Mouse (Mus musculus) heart, embryonic 10.5 days (tissue): ENCODE results near the gene Edrf1. TPM values are rescaled to one million over a fixed set of nuclear protein-coding genes. Genes with fewer than 3 reads are reported as not detected.
"Not testable (repeated sequence)": the region's sequence is repeated elsewhere in the genome, so short reads cannot be mapped to it uniquely, and the experiment has no call there.

Experiments
- DNase-seq: peaks from one replicate; pipeline ENCODE4 v3.0.0-alpha.2; 2017; ENCODE audit warnings: low spot score
- H3K27ac ChIP-seq: fragments of 300-500 bp; sonication (generic); 2 replicates; pipeline ENCODE4 v1.5.1; 2016; ENCODE audit warnings: mild to moderate bottlenecking
- H3K27me3 ChIP-seq: fragments of 300-500 bp; sonication (generic); 2 replicates; pipeline ENCODE4 v1.6.1; 2016; ENCODE audit warnings: mild to moderate bottlenecking; ENCODE audit not compliant: poor library complexity, insufficient read depth, severe bottlenecking
- H3K36me3 ChIP-seq: fragments of 300-500 bp; sonication (generic); 2 replicates; pipeline ENCODE4 v1.6.1; 2016; ENCODE audit warnings: mild to moderate bottlenecking, moderate library complexity
- H3K4me1 ChIP-seq: fragments of 300-500 bp; sonication (generic); 2 replicates; pipeline ENCODE4 v1.6.1; 2016; ENCODE audit warnings: mild to moderate bottlenecking
- H3K4me3 ChIP-seq: fragments of 300-500 bp; sonication (generic); 2 replicates; pipeline ENCODE4 v1.5.1; 2016; ENCODE audit warnings: mild to moderate bottlenecking, moderate library complexity
- H3K9me3 ChIP-seq: fragments of 300-500 bp; sonication (generic); 2 replicates; pipeline ENCODE4 v1.6.1; 2016; ENCODE audit warnings: mild to moderate bottlenecking, moderate library complexity
- WGBS: fragments of 180-500 bp; shearing (Covaris S2); methylation state at CpG from one replicate; pipeline ENCODE4 v1.1.7; 2016; 5-methylcytosine and 5-hydroxymethylcytosine counted together
- polyA plus RNA-seq: library from polyadenylated mRNA; unstranded; fragments of >200 nt; fragmentation: Nextera tagmentation; extraction: Ambion mirVana; gene quantifications from 2 replicates; pipeline ENCODE4 v1.2.1, GENCODE M21; 2016

Gene Edrf1
- polyA plus RNA-seq, 1 experiment from 2014 or later: 15.5 TPM

DNA sequence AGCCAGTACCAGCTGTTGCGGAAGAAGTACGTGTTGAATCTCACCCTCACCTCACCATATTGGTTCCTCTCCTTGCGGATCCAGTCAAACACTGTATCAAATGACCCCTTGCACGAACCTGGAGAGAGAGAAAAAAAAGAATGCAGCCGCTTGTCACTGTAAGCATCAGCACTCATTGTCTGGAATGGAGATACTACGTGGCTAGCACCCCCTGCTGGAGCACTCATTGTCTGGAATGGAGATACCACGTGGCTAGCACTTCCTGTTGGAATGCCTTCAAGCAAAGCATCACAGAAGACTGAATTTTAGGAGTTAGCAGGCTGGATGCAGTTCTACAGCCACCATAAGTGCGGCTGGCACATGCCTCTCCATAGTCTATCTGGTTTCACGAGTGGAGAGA lies 38.7 kb downstream of the Edrf1 start:
- no peaks in the 10 kb centered on the region for H3K9me3 ChIP-seq
- no peaks in the 10 kb centered on the region for H3K27me3 ChIP-seq
- H3K4me3 ChIP-seq: no peak overlapping the region
- WGBS: 69% methylated on average over 9 of the region's 9 CpGs
- H3K4me1 ChIP-seq: no peaks in the 10 kb centered on the region
- H3K36me3 ChIP-seq: peaks cover 37% of the 10 kb centered on the region
- H3K27ac ChIP-seq: no peak overlapping the region
- DNase-seq: no peak

DNA sequence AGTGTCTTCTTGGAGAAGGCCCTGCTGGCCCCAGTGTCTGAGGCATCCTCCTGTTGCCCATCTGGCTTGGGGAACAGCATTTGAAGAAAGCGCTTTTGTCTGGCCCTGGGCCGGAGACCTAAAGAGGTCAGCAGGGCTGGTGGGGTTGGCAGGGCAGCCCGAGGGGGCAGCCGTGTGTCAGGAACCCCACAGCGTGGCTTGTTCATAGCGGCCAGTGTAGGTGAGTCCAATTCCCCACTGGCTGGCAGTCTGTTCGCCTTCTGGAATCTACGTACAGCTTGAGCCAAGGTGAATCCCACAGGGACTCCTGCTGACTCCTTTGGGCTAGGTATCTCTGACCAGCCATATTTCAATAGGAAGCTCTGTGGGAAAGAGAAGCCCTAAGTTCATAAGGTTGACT lies 41.4 kb downstream of the Edrf1 start:
- H3K27ac ChIP-seq: no peak overlapping the region
- H3K36me3 ChIP-seq: peaks cover 9% of the 10 kb centered on the region
- no peak for DNase-seq
- no peaks in the 10 kb centered on the region for H3K27me3 ChIP-seq
- no peaks in the 10 kb centered on the region for H3K9me3 ChIP-seq
- WGBS: 92% methylated on average over 8 of the region's 8 CpGs
- H3K4me3 ChIP-seq: no peak overlapping the region
- no peaks in the 10 kb centered on the region for H3K4me1 ChIP-seq

DNA sequence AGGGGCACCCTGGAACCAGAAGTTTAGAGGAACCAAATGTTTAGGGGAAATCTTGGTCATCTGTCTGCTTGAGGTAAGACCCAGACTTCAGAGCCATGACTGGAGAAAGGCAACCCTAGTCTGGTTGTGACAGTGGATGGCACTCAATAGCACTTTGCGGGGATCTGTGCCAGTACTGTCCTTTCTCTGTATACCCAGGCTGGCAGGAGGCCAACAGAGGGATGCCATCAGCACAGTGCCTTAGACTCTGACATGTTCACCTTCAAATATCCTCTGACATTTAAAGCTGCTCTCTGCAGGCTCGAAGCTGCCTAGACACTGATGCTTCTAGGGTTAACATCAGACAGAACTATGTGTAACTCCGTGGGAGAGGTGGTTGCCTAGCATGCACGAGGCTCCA lies 42.1 kb downstream of the Edrf1 start:
- Histone ChIP-seq H3K9me3 (no peaks in the 10 kb centered on the region), H3K4me1 (no peaks in the 10 kb centered on the region), H3K27me3 (no peaks in the 10 kb centered on the region), H3K4me3 (no peak overlapping the region), H3K36me3 (peaks cover 10% of the 10 kb centered on the region; the same call in 1 of the 2 replicates), H3K27ac (no peak overlapping the region)
- no peak for DNase-seq
- WGBS: 64% methylated on average over 4 of the region's 4 CpGs

DNA sequence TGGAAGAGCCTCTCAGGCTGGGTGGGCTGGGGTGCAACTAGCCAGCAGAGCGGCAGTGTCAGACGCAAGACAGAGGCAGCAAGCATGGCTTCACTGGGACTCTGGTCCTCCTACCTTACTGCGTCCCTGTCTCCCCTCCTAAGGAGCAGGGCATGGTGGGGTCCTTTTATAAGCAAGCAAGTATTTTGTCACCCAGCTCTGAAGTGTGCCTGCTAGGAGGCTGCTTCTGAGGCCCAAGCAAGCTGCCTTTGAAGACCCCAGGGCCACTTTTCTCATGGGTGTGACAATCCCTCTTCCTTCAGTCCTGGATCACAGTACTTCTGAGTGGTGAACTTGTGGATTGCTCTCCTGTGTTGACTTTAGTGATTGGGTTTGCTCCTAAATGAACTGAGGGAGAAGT lies 42.6 kb downstream of the Edrf1 start, which contains the start of gene Mmp21:
Gene Mmp21 (minus strand): TSS at position 101 of the 400 bp plus-strand sequence.
- H3K4me3 ChIP-seq: no peak within 1 kb of the TSS
- H3K36me3 ChIP-seq: peaks cover 11% of the 10 kb centered on the region; the same call in 1 of the 2 replicates
- no peak for DNase-seq
- H3K4me1 ChIP-seq: no peaks in the 10 kb centered on the region
- no peaks in the 10 kb centered on the region for H3K9me3 ChIP-seq
- 75% methylated on average over 3 of the region's 3 CpGs for WGBS
- H3K27me3 ChIP-seq: no peaks in the 10 kb centered on the region
- H3K27ac ChIP-seq: no peak within 1 kb of the TSS

DNA sequence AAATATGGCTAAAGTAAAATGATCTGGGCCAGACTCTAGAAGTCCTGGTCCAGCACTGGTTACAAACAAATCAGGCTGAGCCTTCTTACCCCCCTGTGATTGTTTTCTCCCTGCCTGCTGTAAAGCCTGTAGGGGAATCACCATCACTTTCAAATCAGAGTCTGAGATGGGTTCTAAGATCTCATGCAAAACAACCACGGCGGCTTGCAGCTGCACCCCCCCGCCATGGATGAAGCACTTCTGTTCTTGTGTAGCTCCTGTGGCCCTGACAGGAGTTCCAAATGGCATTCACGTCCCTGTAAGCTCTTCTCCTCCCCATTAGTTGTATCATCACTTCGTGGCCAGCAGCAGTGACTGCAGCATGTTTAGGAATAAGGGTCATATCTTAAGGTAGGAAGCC lies 46.3 kb downstream of the Edrf1 start:
- DNase-seq: no peak
- Histone ChIP-seq H3K9me3 (peaks cover 8% of the 10 kb centered on the region; the same call in 1 of the 2 replicates), H3K4me3 (no peak overlapping the region), H3K27me3 (no peaks in the 10 kb centered on the region), H3K36me3 (peaks cover 30% of the 10 kb centered on the region), H3K27ac (no peak overlapping the region), H3K4me1 (no peaks in the 10 kb centered on the region)
- WGBS: 75% methylated on average over 5 of the region's 5 CpGs

DNA sequence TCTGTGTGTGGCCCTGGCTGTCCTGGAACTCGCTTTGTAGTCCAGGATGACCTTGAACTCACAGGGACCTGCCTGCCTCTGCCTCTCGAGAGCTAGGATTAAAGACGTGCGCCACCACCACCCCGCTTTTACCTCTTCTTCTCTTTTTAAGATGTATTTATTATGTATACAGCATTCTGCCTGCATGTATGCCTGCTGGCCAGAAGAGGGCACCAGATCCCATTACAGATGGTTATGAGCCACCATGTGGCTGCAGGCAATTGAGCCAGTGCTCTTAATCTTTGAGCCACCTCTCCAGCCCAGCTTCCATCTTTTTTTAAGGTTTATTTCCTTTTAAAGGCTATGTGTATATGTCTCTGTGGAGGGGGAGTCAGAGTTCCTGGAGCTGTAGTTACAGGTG lies 46.8 kb downstream of the Edrf1 start:
- Histone ChIP-seq H3K36me3 (peaks cover 35% of the 10 kb centered on the region), H3K27me3 (no peaks in the 10 kb centered on the region), H3K27ac (no peak overlapping the region), H3K9me3 (peaks cover 12% of the 10 kb centered on the region; the same call in 1 of the 2 replicates), H3K4me3 (no peak overlapping the region), H3K4me1 (no peaks in the 10 kb centered on the region)
- 79% methylated on average over 5 of the region's 5 CpGs for WGBS
- DNase-seq: no peak

DNA sequence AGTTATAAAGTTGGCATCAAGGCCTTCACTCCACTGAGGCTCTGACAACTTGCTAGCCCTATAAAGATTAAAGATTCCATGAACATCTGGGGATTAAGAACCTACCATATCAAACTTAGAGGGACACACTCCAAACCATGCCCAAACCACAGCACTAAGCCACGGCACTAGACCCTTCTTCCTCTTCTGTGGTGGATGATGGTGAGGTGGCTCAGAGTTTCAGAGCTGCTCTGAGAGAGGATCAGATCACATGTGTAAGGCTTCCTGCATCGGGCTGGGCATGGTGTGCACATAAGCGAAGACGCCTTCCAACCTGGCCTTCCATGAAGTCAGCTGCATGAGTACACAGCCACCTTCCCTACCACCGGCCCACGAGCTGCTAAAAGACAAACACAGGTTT lies 47.4 kb downstream of the Edrf1 start:
- H3K4me1 ChIP-seq: no peaks in the 10 kb centered on the region
- no peak for DNase-seq
- H3K36me3 ChIP-seq: peaks cover 41% of the 10 kb centered on the region
- H3K27ac ChIP-seq: no peak overlapping the region
- H3K4me3 ChIP-seq: no peak overlapping the region
- peaks cover 18% of the 10 kb centered on the region; the same call in 1 of the 2 replicates for H3K9me3 ChIP-seq
- no peaks in the 10 kb centered on the region for H3K27me3 ChIP-seq
- 96% methylated on average over 6 of the region's 6 CpGs for WGBS

DNA sequence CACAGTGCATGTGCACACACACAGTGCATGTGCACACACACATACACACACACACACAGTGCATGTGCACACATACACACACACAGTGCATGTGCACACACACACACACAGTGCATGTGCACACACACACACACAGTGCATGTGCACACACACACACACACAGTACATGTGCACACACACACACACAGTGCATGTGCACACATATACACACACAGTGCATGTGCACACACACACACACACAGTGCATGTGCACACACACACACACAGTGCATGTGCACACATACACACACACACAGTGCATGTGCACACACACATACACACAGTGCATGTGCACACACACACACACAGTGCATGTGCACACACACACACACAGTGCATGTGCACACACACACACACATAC lies 48.3 kb downstream of the Edrf1 start:
- not testable (repeated sequence) for H3K4me3 ChIP-seq, H3K4me1 ChIP-seq
- peaks cover 50% of the 10 kb centered on the region for H3K36me3 ChIP-seq

DNA sequence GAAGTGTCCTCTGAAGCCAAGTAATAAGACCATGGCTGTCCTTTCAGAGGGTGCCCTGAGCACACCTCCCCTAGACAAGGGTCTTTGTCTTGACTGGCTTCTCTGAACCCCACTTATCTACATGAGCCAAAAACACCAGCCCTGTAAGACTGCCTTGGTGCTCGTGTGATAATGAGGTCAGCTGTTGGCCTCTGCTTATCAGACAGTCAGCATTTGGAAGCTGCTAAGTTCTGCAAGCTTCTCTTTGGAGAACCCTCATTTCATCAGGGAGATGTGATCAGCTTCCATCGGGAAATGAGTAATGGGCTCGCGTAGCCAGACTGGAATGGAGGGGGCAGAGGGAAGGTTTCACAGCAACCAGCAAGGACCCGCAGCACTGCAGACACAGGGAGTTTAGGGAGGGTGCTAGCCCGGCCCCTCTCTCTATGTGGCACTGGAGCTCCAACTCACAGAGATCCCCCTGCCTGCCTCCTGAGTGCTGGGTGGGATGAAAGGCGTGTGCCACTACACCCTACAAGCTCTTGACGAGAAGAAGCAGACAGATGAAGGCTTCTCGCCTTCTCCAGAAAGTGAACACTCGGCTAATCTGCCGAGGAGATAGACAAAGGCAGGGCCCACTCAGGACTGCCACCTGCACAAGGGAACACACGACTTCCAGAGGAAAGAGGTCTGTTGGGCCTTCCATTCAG lies 60.8 kb downstream of the Edrf1 start:
- H3K4me1 ChIP-seq: peaks cover 16% of the 10 kb centered on the region
- peak; percentile 90 for DNase-seq
- H3K9me3 ChIP-seq: no peaks in the 10 kb centered on the region
- H3K36me3 ChIP-seq: peaks cover 29% of the 10 kb centered on the region
- 48% methylated on average over 12 of the region's 12 CpGs for WGBS
- H3K27me3 ChIP-seq: no peaks in the 10 kb centered on the region
- peak overlapping the region; percentile 18; the same call in 1 of the 2 replicates for H3K4me3 ChIP-seq
- H3K27ac ChIP-seq: peak overlapping the region; percentile 44; the same call in 1 of the 2 replicates

More for the DNA sequence above, 48.3 kb downstream of the Edrf1 start:
- H3K27me3 ChIP-seq, DNase-seq, H3K27ac ChIP-seq: not testable (repeated sequence)
- peaks cover 19% of the 10 kb centered on the region; the same call in 1 of the 2 replicates for H3K9me3 ChIP-seq

DNA sequence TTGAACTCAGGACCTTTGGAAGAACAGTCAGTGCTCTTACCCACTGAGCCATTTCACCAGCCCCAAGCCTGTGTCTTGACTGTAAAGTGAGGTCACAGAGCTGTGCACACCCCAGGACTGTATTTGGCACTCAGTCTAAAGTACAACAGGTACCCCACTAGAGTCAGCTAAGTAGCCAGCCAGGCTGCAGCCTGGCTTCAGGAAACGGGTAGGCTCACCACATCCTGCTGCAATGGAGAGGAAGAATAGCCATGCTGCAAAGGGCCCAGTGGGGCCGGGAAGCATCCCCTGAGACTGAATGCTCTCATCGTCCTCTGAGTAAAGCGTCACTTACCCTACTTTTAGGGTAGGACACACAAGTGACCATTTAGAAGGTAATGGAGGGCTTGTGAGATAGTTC lies 62.5 kb downstream of the Edrf1 start:
- Histone ChIP-seq H3K4me3 (0 out of 2 replicates have a peak overlapping the region, but pooled peaks have one; percentile 6), H3K27me3 (no peaks in the 10 kb centered on the region), H3K4me1 (peaks cover 16% of the 10 kb centered on the region), H3K27ac (peak overlapping the region; percentile 49; the same call in 1 of the 2 replicates), H3K36me3 (peaks cover 27% of the 10 kb centered on the region), H3K9me3 (no peaks in the 10 kb centered on the region)
- DNase-seq: no peak
- WGBS: 76% methylated on average over 4 of the region's 4 CpGs

DNA sequence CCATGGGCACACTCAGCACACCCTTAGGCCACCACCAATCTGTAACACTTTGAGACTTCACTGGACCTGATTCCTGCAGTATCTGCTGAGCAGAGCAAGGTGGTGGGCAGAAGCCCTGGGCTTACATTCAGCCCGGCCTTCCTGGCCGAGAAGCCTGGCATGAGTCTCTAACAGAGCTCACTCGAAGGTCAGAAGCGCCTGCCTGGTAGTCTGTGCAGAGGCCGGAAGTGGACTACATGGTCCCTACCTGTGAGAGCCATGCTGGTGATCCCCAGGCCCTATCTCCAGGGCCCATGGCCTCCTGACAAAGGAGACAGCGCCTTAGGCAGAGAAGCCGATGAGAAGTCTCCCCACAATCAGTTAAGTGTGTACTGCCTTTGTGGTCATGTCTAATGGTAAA lies 64.0 kb downstream of the Edrf1 start:
- 86% methylated on average over 7 of the region's 7 CpGs for WGBS

DNA sequence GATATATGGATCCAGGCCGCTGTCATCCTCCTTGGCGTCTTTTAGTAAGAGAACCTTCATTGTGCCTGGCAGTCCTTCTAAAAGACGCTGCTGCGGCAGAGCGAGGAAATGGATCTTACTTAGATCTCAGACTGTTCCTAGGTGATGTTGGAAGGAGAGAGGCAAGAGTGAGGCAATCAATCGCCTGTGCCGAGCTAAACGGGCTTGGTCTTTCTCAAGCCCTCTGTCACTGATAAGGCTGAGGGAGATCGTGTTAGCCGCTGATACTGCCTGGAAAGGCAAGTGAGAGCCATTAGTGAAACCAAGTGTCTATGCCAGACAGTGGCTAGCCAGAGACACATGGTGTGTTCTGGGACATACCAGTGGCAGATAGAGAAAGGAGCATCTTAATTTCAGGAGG lies 65.0 kb downstream of the Edrf1 start:
- H3K4me1 ChIP-seq: peaks cover 16% of the 10 kb centered on the region
- DNase-seq: peak; percentile 91
- H3K4me3 ChIP-seq: peak overlapping the region; percentile 39; the same call in 1 of the 2 replicates
- peak overlapping the region; percentile 64 for H3K27ac ChIP-seq
- peaks cover 13% of the 10 kb centered on the region; the same call in 1 of the 2 replicates for H3K36me3 ChIP-seq
- H3K27me3 ChIP-seq: no peaks in the 10 kb centered on the region
- WGBS: 36% methylated on average over 10 of the region's 10 CpGs
- H3K9me3 ChIP-seq: no peaks in the 10 kb centered on the region

More for the DNA sequence above, 64.0 kb downstream of the Edrf1 start:
- H3K36me3 ChIP-seq: peaks cover 18% of the 10 kb centered on the region; the same call in 1 of the 2 replicates
- peak overlapping the region; percentile 30; the same call in 1 of the 2 replicates for H3K4me3 ChIP-seq
- H3K9me3 ChIP-seq: no peaks in the 10 kb centered on the region
- no peaks in the 10 kb centered on the region for H3K27me3 ChIP-seq
- no peak for DNase-seq
- H3K27ac ChIP-seq: peak overlapping the region; percentile 47
- peaks cover 16% of the 10 kb centered on the region for H3K4me1 ChIP-seq

DNA sequence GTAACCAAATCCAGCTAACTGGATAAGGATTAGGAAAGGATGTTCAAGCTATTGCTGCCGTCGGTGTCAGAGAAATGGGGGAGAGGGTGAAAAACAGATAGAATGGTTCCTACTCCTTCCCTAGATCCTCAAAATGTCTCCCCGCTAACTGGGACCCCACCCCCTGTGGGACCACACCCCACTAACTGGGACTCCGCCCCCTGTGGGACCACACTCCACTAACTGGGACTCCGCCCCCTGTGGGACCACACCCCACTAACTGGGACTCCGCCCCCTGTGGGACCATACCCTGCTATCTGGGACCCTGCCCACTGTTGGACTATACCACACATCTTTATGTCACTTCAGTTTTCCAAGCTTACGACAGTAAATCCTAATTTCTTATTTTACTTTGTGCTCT lies 66.6 kb downstream of the Edrf1 start:
- H3K9me3 ChIP-seq: no peaks in the 10 kb centered on the region
- WGBS: 85% methylated on average over 7 of the region's 7 CpGs
- peaks cover 13% of the 10 kb centered on the region; the same call in 1 of the 2 replicates for H3K36me3 ChIP-seq
- H3K27me3 ChIP-seq: no peaks in the 10 kb centered on the region
- peaks cover 7% of the 10 kb centered on the region; the same call in 1 of the 2 replicates for H3K4me1 ChIP-seq
- no peak overlapping the region for H3K4me3 ChIP-seq
- no peak for DNase-seq
- no peak overlapping the region for H3K27ac ChIP-seq
